Mouse (Mus musculus) central nervous system, embryonic 11.5 days (tissue): ENCODE measurements around the gene 1700057G04Rik. TPM values are rescaled to one million over a fixed set of nuclear protein-coding genes. Genes with fewer than 3 reads are reported as not detected.

Experiments
- polyA plus RNA-seq: library from polyadenylated mRNA; depleted of rRNA; stranded (reverse); fragments of >200 nt; gene quantifications from 2 replicates; pipeline ENCODE4 v1.2.3, GENCODE M21; 2012; rRNA removed

1700057G04Rik gene
- not detected in 2 replicates for polyA plus RNA-seq

GRCm38 (mm10) chr9:92309077-92309476 lies at the start of gene 1700057G04Rik:
TSS of gene 1700057G04Rik (plus strand) at chr9:92309377.

GRCm38 (mm10) chr9:92275486-92276207 lies 33.5 kb upstream of the 1700057G04Rik start, which contains the start of gene Plscr2:
TSS of gene Plscr2 (plus strand) at chr9:92275602.

Other genes starting within 250 kb of the 1700057G04Rik start
- gene Plscr5, start 116.4 kb upstream of the 1700057G04Rik start, polyA plus RNA-seq, result 0.05 TPM in 1 of 2 replicates, not detected in the other
- 18.4 and 19.8 TPM in 2 replicates for gene Plscr1, start 59.6 kb upstream of the 1700057G04Rik start, polyA plus RNA-seq
- gene Plscr2, start 33.8 kb upstream of the 1700057G04Rik start, polyA plus RNA-seq, result 0.54 and 0.61 TPM in 2 replicates
- 0.61 and 1.9 TPM in 2 replicates for gene Plscr4, start 148.0 kb downstream of the 1700057G04Rik start, polyA plus RNA-seq
- gene Plod2, start 232.8 kb downstream of the 1700057G04Rik start, polyA plus RNA-seq, result 31.9 and 58.0 TPM in 2 replicates